Mouse (Mus musculus): ENCODE results near the gene Raet1e. TPM values are rescaled to one million over a fixed set of nuclear protein-coding genes. Genes with fewer than 3 reads are reported as not detected.
"Not testable (repeated sequence)": the region's sequence is repeated elsewhere in the genome, so short reads cannot be mapped to it uniquely, and the experiment has no call there.

Raet1e gene
- not detected for total RNA-seq (2021)

DNA sequence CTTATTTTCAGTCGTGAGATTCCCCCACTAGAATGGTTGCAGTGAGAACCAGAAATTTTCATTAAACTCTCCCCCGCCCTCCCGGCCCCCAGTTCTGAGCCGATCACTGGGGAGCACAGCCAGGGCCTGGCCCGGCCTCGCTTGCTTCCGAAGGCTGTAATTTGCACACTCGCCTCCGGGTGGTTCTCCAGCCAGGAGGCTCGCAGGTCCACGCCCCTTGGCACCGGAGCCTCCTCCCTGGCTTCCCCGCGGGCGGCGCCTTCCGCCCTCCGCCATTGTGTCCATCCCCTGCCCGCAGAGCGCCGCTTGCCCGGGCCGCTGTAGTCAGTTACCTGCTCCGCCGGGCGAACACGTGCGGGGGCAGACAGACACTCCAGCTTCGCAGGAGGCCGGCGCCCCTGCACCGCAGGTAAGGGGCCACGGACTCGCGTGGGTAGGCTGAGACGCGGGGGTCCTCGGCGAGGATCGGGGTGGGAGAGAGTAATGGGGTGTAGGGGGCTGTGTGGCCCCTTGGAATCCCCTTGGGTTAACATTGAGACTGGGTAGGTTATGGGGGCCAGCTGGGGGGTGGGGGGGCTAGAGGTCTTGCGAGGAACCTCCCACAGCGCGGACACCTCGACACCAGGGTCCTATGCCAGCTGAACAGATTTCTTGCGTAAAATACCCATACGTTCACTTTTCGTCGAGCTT lies at the start of gene Raet1e, which contains the start of gene H60b:
Gene Raet1e (plus strand): TSS at position 260 of the 690 bp plus-strand sequence.
Gene H60b (plus strand): TSS at position 277 of the 690 bp plus-strand sequence.
- DNase-seq = peak; percentile 44 to 47
- intact Hi-C loops (cut with DNase I) = loop anchor here (5.0 kb wide), 2 partner anchors 101 to 861 kb away; partner anchors contain the start of gene Hbs1l

DNA sequence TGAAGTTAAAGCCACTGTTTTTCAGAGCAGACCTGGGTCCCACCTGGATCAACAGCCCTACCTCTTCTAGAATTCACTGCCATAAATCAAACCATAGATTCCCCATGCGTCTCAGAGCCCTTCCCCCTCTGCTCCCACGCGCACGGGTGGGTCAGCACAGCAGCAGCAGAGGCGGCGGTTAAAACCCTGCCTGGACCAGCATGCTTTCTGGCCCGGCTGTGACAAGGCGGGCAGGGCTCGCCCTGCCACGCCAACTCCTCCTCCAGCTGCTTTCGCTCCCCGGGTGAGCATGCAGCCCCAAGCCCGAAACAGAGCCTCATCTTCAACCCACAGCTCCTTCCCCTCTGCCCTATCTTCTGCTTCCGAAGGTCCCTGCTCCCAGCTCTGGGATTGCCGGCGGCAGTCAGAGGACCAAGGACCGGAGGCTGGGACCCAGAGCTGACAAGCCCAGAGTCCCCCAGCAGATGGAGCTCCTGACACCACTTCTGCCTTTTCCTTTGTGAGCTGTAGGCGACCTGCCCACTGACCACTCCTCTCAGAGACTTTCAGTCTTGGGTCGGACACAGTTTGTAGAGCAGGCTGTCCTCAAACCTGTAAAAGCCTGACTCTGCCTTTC lies 17.6 kb upstream of the Raet1e start:
- intact Hi-C loops (cut with DNase I) = loop anchor here (2.0 kb wide), 1 partner anchor 22 kb away; no protein-coding TSS in a partner anchor
- peak; percentile 78 to 80 for DNase-seq

DNA sequence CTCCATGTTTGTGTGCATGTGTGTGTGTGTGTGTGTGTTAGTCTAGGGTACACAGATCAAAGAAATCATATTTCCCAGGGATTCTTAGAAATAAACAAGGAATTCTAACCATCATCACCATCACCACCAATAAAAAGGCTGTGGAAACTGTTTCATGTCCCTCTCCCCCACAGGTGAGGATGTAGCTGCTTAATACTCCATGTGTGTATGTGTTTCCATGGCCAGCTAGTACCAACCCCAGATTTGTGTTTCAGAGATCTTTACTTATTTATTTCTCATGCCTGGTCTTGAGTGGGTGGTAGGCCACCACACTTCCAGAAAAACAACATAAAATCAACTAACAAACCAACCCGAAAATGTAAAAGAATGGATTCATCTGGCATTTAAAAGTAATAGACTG lies 16.2 kb upstream of the Raet1e start:
- intact Hi-C loops (cut with DNase I); DNase-seq: not testable (repeated sequence)

DNA sequence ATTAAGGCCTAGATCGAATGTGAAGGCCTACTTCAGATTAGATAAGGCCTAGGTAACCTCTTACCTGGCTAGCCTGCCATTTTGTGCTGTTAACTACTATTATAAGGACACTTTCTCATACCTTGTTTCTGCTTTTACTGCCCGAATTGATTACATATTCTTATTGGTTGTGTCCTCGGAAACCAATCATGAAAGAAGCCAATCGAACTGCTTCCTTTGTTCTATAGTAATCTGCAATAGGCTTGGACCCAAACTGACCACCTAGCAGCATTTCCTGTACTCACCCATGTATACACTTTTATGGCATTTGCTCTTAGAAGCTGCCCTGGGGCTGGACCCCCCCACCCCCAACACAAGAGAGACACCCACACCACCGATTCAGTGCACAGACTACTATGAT lies 15.4 kb upstream of the Raet1e start:
- no peak for DNase-seq
- intact Hi-C loops (cut with DNase I) = no loop called here

DNA sequence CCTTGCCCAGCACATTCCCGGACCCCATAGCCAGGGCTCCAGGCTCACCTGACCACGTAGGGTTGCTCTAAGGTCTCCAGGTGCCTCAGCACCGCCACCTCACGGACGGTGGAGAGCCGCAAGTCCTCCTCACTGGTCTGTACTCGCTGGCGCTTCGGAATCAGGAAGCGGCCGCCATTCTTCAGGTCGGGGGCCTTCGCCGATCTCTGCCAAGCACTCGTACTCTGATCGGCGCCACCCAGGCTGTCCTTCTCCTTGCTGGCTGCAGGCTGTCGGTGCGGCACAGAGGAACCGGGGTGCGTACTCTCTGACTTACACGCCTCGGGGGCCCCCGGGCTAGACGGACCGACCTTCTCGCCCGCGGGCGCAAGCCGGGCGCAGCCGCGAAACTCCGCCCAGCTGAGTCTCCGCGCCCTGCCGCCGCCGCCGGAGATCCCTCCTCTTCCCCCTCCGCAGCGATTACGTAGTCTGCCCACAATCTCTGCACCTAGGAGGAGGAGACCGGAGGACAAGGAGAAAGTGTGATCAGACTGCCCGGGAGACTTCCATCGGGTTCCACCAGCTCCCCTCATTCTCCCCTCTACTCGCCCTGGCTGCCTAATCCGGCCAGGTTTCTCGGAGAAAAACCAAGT lies 9.8 kb upstream of the Raet1e start:
- intact Hi-C loops (cut with DNase I) = no loop called here
- DNase-seq = peak; percentile 79 to 85

DNA sequence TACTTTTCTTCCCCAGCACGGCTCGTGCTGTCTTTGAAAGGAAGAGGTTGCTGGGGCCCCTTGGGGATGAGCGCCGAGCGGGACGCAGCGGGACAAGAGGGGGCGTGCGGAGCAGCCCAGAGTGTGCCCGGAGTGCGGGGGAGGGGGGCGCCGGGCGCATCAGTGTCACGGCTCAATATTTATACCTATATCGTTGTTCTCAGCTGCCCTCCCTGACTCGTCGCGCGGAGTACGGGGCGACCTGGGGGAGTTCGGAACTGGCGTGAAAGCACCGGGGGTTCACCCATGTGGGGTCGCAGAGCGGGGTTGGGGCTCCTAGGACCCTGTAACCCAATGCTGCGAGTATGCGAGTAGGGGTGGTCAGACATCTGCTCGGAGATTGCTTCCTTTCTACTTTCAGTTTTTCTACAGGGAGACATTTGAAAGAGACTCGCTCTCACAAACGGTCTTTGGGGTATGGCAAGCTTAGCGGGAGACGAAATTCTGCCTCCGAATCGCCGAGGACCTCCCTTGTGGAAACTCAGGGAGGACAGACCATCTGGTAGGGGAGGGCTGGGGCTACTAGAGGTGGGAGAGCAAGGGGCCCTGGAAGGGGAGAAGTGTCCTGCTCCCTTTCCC lies 9.2 kb upstream of the Raet1e start, which contains the start of gene E030030I06Rik:
Gene E030030I06Rik (minus strand): TSS at position 198 of the 618 bp plus-strand sequence.
- DNase-seq = peak; percentile 36 to 61
- intact Hi-C loops (cut with DNase I) = no loop called here

DNA sequence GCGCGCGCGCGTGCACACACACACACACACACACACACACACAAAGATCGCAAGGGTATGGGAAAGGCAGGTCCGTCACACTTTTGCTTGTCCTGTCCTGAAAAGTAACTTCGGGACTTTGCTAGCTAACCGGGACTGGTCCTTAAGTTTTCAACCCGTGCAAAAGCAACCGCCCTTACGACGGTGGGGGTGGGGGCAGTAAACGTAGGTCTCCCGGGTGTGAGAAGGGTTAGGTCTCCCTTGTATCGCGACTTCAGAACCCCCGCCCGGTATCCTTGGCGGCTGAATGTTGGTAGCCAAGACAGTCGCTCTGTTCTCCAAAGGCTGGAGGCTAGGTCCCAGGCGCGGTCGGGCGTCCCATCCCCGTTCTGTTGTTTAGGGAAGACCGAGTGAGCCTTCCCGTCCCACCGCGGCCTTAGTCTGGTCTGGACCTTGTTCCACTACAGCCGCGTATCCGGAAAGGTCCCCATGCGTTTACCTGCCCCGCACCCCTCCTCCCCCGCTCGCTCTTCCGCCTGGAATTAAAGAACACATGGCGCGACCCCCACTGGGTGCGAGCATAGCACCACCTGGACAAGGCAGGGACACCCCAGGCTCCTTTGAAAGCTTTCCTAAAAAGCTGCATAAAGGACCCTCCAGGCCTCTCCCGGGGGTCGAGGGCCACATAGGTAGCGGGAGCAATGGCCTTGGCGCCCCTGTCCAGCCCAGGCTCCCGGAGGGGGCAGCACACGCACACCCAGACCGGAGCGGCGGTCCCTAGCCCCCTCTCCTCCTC lies 8.5 kb upstream of the Raet1e start:
- intact Hi-C loops (cut with DNase I) = no loop called here
- DNase-seq = peak; percentile 25 to 33

DNA sequence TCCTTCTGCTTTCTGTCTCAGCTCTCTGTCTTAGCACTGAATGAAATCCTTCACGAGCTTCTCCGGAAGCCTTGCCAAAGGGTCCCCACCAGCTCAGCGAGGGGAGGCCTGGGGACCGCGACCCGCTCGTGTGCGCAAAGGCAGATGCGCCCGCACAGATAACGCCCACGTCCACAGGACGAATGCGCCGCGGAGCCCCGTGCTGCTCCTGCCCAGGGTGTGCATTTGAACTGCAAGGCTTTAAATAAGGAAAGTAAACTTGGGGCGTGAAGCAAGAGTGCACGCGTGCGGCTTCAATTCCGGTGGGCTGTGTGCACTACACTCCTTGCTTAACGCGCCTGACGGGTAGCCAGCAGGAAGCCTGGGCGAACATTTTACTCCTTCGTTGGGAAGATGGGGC lies 7.8 kb upstream of the Raet1e start:
- peak in 1 of 2 experiments; percentile 37 for DNase-seq
- intact Hi-C loops (cut with DNase I) = no loop called here

DNA sequence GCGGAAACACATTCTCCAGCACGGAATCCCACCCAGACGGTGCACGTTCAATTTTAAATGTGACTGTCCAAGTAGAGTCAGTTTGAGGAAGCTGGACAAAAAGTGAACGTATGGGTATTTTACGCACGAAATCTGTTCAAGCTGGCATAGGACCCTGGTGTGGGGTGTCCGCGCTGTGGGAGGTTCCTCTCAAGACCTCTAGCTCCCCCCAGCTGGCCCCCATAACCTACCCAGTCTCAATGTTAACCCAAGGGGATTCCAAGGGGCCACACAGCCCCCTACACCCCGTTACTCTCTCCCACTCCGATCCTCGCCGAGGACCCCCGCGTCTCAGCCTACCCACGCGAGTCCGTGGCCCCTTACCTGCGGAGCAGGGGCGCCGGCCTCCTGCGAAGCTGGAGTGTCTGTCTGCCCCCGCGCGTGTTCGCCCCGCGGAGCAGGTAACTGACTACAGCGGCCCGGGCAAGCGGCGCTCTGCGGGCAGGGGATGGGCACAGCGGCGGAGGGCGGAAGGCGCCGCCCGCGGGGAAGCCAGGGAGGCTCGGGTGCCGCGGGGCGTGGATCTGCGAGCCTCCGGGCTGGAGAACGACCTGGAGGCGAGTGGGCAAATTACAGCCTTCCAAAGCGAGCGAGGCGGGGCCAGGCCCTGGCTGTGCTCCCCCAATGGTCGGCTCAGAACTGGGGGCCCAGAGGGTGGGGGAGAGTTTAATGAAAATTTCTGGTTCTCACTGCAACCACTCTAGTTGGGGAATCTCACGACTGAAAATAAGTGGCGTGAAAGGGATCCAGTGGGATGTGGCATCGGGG lies 7.1 kb upstream of the Raet1e start:
- DNase-seq = peak in 1 of 2 experiments; percentile 35
- intact Hi-C loops (cut with DNase I) = not testable (repeated sequence)

DNA sequence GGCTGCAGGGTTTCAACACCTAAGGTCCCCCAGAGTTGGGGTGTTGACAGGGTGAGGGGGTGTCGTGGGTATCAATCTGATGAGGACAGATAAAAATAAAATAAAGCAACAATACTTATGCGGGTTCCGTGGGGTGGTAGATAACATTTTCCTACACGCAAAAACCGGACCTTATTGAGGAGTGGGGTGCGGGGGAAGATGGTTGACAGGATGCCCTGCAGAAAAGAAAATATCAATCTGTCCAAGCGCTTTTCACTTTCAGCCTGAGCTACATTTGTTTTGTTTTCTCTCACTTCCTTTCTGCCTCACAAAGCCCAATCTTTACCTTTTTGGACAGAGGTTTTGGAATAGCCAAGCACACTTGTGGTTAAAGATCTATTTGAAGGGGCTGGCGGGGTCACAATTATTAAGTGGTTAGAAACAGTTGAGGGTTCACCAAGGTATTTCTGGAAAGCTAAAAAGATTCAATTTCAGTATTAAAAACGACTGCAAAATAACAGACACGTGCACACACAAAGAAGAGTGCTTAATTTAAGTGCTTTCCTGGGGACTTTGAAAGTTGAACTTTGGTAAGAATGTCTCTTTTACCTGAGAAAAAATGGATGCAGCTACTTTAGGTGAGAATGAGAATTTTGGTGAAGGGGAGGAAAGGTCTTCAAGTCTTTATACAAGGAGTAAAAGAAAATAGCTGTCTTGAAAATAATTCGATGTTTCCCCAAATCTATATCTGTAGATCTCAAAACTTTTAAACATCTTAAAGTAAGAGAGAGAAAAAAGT lies 6.3 kb upstream of the Raet1e start:
- intact Hi-C loops (cut with DNase I) = not testable (repeated sequence)
- DNase-seq = peak in 1 of 2 experiments; percentile 43

DNA sequence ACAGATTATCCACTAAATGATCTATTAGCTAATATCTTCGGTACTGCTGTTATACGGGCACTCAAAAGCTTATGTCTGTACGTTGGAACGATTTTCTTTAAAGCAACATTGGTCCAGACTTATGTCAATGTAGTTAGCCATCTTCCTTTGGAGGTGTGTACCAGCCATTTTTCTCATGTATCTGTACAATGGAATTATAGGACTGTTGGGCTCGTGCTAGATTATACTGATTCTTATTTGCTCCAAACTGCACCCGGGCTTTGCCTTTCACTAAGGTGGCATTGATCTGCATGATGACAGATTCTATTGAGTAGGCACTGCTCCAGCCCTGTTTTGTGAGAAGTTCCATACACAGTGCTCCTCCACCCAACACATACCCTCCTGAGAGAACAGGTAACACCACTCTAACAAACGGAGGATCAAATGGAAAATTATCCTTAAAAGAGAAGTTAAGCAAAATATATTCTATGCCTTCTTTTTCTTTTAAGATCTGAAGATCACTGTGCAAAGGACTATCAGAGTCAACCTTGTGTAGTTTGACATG lies 5.2 kb upstream of the Raet1e start:
- DNase-seq = peak in 1 of 2 experiments; percentile 37
- intact Hi-C loops (cut with DNase I) = not testable (repeated sequence)

DNA sequence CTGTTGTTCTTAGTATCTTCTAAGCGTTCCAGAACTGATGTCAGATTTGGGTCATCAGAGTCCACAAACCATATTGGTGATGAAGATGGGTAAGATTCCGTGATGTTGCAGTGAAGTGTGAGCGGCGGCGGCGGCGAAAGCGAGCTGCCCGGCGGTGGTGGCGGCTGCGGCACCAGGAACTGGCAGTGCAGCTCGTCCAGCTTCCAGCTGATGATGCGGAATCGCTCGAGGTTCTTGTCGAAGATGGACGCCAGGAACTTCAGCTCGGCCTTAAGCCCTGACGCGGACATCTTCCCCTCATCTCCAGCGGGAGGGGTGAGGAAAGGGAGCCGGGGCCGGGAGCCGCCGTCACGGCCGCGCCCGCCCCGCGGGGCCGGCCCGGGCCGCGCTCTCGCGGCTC lies 4.2 kb upstream of the Raet1e start:
- DNase-seq = peak; percentile 34 to 51
- intact Hi-C loops (cut with DNase I) = not testable (repeated sequence)

DNA sequence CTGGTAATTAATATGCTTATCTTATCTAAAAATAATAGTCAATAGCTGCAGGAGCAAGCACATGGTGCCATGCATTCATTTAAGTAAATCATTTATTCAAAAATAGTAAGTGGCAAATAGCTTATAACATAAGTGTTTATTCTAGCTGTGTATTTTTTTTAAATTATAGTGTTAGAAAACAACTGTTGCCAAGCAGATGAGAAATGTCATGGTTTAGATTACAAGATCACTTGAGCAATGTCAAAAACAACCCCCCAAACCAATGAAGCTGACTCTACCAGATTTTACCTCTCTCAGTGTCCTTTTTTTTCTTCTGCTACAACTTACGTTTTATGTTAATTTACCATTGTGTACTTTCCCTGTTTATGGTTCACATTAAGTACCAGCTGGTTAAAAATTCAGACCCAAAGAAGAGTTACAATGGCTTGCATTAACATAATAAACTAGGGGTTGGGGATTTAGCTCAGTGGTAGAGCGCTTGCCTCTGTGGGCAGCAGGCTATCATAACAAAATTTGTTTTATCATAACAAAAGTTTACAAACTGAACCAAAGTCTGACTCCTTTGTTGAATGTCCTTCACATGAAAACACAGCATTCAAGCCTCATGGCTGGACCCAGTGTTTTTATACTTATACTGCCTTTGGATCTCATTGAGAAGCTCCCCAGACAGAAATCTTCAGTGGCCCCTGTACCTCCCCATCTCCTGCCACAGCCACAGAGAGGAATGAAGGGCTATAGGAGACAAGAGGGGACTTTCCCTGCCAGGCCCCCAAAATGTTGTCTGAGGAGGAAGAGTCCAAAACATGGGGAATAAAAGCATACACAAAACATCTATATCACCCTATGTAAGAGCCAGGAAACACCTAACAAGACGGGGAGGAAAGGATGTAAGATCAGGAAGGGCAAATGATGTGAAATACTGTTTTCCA lies 3.2 kb upstream of the Raet1e start:
- intact Hi-C loops (cut with DNase I) = loop anchor here (5.0 kb wide), 2 partner anchors 98 to 858 kb away; partner anchors contain the start of gene Hbs1l
- DNase-seq = no peak

DNA sequence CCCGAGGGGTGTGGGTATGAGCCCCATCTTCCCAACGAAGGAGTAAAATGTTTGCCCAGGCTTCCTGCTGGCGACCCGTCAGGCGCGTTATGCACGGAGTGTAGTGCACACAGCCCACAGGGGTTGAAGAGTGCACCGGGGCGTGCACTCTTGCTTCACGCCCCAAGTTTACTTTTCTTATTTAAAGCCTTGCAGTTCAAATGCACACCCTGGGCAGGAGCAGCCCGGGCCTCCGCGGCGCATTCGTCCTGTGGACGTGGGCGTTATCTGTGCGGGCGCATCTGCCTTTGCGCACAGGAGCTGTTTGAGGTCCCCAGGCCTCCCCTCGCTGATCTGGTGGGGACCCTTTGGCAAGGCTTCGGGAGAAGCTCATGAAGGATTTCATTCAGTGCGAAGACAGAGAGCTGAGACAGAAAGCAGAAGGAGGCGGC lies 777 bp downstream of the Raet1e start:
- no peak for DNase-seq
- intact Hi-C loops (cut with DNase I) = loop anchor here (5.0 kb wide), 2 partner anchors 102 to 862 kb away; partner anchors contain the start of gene Hbs1l

DNA sequence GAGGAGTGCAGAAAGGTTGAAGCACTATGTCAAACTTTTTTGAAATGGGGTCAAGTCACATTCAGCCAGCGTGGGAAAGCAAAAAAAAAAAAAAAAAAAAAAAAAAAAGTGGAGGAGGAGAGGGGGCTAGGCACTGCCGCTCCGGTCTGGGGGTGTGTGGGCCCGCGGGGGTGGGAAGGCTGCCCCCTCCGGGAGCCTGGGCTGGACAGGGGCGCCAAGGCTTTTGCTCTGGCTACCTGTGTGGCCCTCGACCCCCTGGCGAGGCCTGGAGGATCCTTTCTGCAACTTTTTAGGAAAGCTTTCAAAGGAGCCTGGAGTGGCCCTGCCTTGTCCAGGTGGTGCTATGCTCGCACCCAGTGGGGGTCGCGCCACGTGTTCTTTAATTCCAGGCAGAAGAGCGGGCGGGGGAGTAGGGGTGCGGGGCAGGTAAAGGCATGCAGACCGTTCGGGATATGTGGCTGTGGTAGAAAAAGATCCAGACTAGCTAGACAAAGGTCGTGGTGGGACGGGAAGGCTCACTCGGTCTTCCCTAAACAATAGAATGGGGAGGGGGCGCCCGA lies 1.3 kb downstream of the Raet1e start:
- no peak for DNase-seq
- intact Hi-C loops (cut with DNase I) = loop anchor here (2.0 to 5.0 kb wide), 3 partner anchors 102 to 862 kb away; partner anchors contain the start of gene Hbs1l

DNA sequence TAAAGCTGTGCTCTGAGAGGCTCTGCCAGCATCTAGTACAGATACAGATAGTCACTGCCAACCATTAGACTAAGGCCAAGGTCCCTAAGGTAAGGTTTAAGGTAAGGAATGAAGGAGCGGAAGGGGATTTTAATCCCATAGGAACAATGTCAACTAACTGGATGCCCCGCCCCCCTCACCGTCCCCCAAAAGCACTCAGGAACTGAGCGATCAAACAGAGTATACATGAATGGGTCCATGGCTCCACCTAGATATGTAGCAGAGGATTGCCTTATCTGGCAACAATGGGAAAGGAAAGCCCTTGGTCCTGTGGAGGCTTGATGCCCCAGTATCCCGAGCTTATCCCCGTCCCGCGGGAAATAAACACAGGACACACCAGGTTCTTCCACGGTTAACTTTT lies 4.9 kb downstream of the Raet1e start:
- DNase-seq = not testable (repeated sequence)
- intact Hi-C loops (cut with DNase I) = loop anchor here (2.0 kb wide), 1 partner anchor 22 kb away; no protein-coding TSS in a partner anchor

Measured in heart, postnatal 36 days (tissue).